ENCODE assay signal across 9 mouse cellular contexts in the genomic region with DNA sequence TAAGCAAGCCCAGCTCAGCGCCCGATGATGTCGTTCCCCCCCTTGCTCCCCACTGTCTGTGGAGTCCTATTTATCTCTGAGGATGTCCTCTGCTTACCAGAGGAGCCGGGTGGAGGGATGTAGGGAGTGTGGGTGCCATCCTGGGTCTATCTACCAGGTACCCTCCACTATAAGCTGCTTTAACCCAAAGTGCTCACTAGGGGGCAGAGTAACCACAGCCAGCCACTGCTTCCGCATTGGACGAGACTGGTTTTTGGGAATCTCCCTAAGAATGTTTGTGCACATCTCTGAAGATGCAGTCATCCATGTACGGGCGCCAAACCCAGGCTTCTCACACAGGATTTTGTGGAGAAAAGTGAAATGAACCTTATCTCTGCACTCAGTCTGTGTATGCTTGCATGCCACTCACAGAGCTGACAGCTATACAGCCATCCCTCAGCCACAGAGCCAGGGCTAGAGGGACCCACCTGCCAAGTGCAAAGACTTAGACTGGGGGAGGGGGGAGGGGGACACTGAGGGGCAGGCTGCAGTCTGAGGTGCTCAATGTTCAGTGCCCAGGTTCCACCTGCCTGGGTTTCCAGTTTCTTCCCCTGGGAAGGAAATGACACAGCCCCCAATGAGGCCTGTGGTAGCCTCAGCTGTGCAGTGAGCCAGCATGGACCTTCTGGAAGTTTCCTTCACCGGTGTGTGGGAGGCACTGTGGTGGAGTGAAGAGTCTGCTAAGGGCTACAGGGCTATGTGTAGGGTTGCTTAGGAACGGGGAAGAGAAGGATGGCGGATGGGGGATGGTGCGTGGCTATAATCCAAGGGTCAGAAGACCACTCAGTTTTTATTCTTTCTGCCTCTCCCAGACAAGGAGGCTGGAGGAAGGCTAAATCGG. TPM values are rescaled to one million over a fixed set of nuclear protein-coding genes. Genes with fewer than 3 reads are reported as not detected.
DNase-seq lines count a peak whose midpoint lies in the region; ATAC-seq and TF ChIP-seq lines count a peak whose summit lies in the region.
"Had no signal": no experiment of that assay in that cellular context is flagged by ENCODE, and none has a peak within 500 bp of the region (broad histone marks: within the 10 kb centered on the region; RNA-seq: fewer than 3 reads in every experiment).

No protein-coding gene starts in this region.

- 54% methylated on average over 13 of the region's 13 CpGs for WGBS in heart, embryonic 11.5 days (ENCODE audit: insufficient replicate concordance)
- 54% methylated on average over 13 of the region's 13 CpGs for WGBS in forebrain, embryonic 11.5 days
- 58% methylated on average over 13 of the region's 13 CpGs for WGBS in hindbrain, embryonic 11.5 days
- 45% methylated on average over 13 of the region's 13 CpGs for WGBS in small intestine, adult 2 months

- DNase-seq in heart, adult 18-20 months, result peak; percentile 58 to 70
- DNase-seq in brain, adult 2 months (ENCODE audit: low read depth, low spot score), result peak; percentile 87
- DNase-seq in forebrain, embryonic 11.5 days (ENCODE audit: low spot score), result peak; percentile 68
- peak; percentile 75 for DNase-seq in hindbrain, embryonic 11.5 days (ENCODE audit: low spot score)
- DNase-seq in layer of hippocampus, postnatal 10 days (ENCODE audit: low spot score in 2 of 2), result peak; percentile 73 to 78

- H3K4me1 ChIP-seq in heart, embryonic 11.5 days (ENCODE audit: control insufficient read depth, insufficient read depth, low read length), result peaks cover 3% of the 10 kb centered on the region; the same call in 1 of the 2 replicates
- peaks cover 5% of the 10 kb centered on the region; the same call in 1 of the 2 replicates for H3K4me1 ChIP-seq in forebrain, embryonic 11.5 days (replicated peaks; ENCODE audit: control insufficient read depth, insufficient read depth, low read length)
- H3K4me1 ChIP-seq in hindbrain, embryonic 11.5 days (replicated peaks; ENCODE audit: control insufficient read depth, insufficient read depth, low read length), result no peaks in the 10 kb centered on the region
- H3K4me1 ChIP-seq in small intestine, adult 2 months (ENCODE audit: control insufficient read depth, insufficient read depth, insufficient read length, low read length), result peaks cover 5% of the 10 kb centered on the region
- H3K4me1 ChIP-seq: liver, embryonic 15.5 days had no signal

- no peak overlapping the region for H3K4me3 ChIP-seq in heart, embryonic 11.5 days (ENCODE audit: low read depth, low read length)
- H3K4me3 ChIP-seq in forebrain, embryonic 11.5 days (ENCODE audit: low read depth, low read length), result no peak overlapping the region
- no peak overlapping the region for H3K4me3 ChIP-seq in hindbrain, embryonic 11.5 days (ENCODE audit: low read depth, low read length)
- H3K4me3 ChIP-seq in small intestine, adult 2 months (ENCODE audit: low read depth, low read length), result no peak overlapping the region
- H3K4me3 ChIP-seq: liver, embryonic 15.5 days had no signal

- no peak for ATAC-seq in heart, embryonic 11.5 days (replicated peaks; ENCODE audit: insufficient number of reproducible peaks, low FRiP score, low TSS enrichment)
- peak; percentile 39; the same call in 1 of the 2 replicates for ATAC-seq in forebrain, embryonic 11.5 days (replicated peaks; ENCODE audit: low FRiP score)
- ATAC-seq in hindbrain, embryonic 11.5 days (ENCODE audit: low FRiP score), result peak; percentile 33; the same call in 1 of the 2 replicates
- peak; percentile 79 for ATAC-seq in megakaryocyte progenitor cell, adult 5-6 weeks (replicated peaks; ENCODE audit: poor library complexity)

- no peak overlapping the region for H3K4me2 ChIP-seq in heart, embryonic 11.5 days
- no peak overlapping the region for H3K4me2 ChIP-seq in forebrain, embryonic 11.5 days (ENCODE audit: low read depth, low read length, severe bottlenecking)
- H3K4me2 ChIP-seq in hindbrain, embryonic 11.5 days (replicated peaks; ENCODE audit: low read depth, low read length), result no peak overlapping the region
- H3K4me2 ChIP-seq: liver, embryonic 15.5 days had no signal

- H3K36me3 ChIP-seq in heart, embryonic 11.5 days (ENCODE audit: control insufficient read depth, insufficient read depth, low read length), result no peaks in the 10 kb centered on the region
- no peaks in the 10 kb centered on the region for H3K36me3 ChIP-seq in forebrain, embryonic 11.5 days (ENCODE audit: control insufficient read depth, insufficient read depth, low read length)
- no peaks in the 10 kb centered on the region for H3K36me3 ChIP-seq in hindbrain, embryonic 11.5 days (ENCODE audit: control insufficient read depth, insufficient read depth, low read length)
- H3K36me3 ChIP-seq in small intestine, adult 2 months (ENCODE audit: control insufficient read depth, insufficient read depth, low read length), result no peaks in the 10 kb centered on the region
- H3K36me3 ChIP-seq: liver, embryonic 15.5 days had no signal

- no peak for TF ChIP-seq POLR2A in small intestine, adult 2 months (IDR thresholded peaks at IDR 0.05; ENCODE audit: low read depth, low read length)

- no peak overlapping the region for H3K27ac ChIP-seq in heart, embryonic 11.5 days (ENCODE audit: low read depth, low read length)
- no peak overlapping the region for H3K27ac ChIP-seq in forebrain, embryonic 11.5 days (ENCODE audit: low read depth, low read length)
- no peak overlapping the region for H3K27ac ChIP-seq in hindbrain, embryonic 11.5 days (ENCODE audit: low read depth, low read length)
- no peak overlapping the region for H3K27ac ChIP-seq in small intestine, adult 2 months (ENCODE audit: insufficient read depth, low read depth, low read length)
- H3K27ac ChIP-seq: liver, embryonic 15.5 days had no signal

- H3K9ac ChIP-seq in heart, embryonic 11.5 days (ENCODE audit: low read depth, low read length), result no peak overlapping the region
- no peak overlapping the region for H3K9ac ChIP-seq in forebrain, embryonic 11.5 days (ENCODE audit: low read length)
- no peak overlapping the region for H3K9ac ChIP-seq in hindbrain, embryonic 11.5 days (ENCODE audit: low read depth, low read length)
- H3K9ac ChIP-seq: liver, embryonic 15.5 days had no signal

- H3K9me3 ChIP-seq in heart, embryonic 11.5 days (replicated peaks; ENCODE audit: control insufficient read depth, low read length), result no peaks in the 10 kb centered on the region
- H3K9me3 ChIP-seq in forebrain, embryonic 11.5 days (ENCODE audit: control insufficient read depth, low read length), result no peaks in the 10 kb centered on the region
- no peaks in the 10 kb centered on the region for H3K9me3 ChIP-seq in hindbrain, embryonic 11.5 days (ENCODE audit: control insufficient read depth, low read length)
- H3K9me3 ChIP-seq: liver, embryonic 15.5 days had no signal

- TF ChIP-seq CTCF in small intestine, adult 2 months (IDR thresholded peaks at IDR 0.05; ENCODE audit: extremely low read depth, insufficient read length, insufficient replicate concordance, low read depth, low read length), result peak; percentile 83; the same call in 1 of the 2 replicates

- H3K27me3 ChIP-seq in heart, embryonic 11.5 days (ENCODE audit: control insufficient read depth, insufficient read depth, low read length), result no peaks in the 10 kb centered on the region; the same call in 1 of the 2 replicates
- no peaks in the 10 kb centered on the region for H3K27me3 ChIP-seq in forebrain, embryonic 11.5 days (ENCODE audit: control insufficient read depth, insufficient read depth, low read length)
- no peaks in the 10 kb centered on the region for H3K27me3 ChIP-seq in hindbrain, embryonic 11.5 days (ENCODE audit: control insufficient read depth, insufficient read depth, low read length)
- H3K27me3 ChIP-seq in small intestine, adult 2 months (ENCODE audit: control insufficient read depth, insufficient read depth, low read length), result no peaks in the 10 kb centered on the region

RNA-seq across cellular contexts. Expression of gene Mcf2l, which starts 23.1 kb away (rescaled TPM):
- total RNA-seq in heart, adult 18-20 months (2021), result 10 to 100 TPM; 75.1 to 93.4 TPM
- 8.8 and 11.3 TPM in 2 replicates for polyA plus RNA-seq in heart, embryonic 11.5 days (2014; fragmentation: Nextera tagmentation; extraction: Ambion mirVana)
- polyA plus RNA-seq in forebrain, embryonic 11.5 days (2014; fragmentation: Nextera tagmentation; extraction: Ambion mirVana), result 55.5 and 63.8 TPM in 2 replicates
- polyA plus RNA-seq in hindbrain, embryonic 11.5 days (2014; fragmentation: Nextera tagmentation; extraction: Ambion mirVana), result 51.0 and 54.4 TPM in 2 replicates
- total RNA-seq in layer of hippocampus, postnatal 10 days (2021), result 100 to 1,000 TPM; 269 to 278 TPM
- total RNA-seq in megakaryocyte progenitor cell, adult 5-6 weeks (2015), result 7.6 and 8.8 TPM in 2 replicates
- 19.9 and 20.2 TPM in 2 replicates for total RNA-seq in megakaryocyte progenitor cell, adult 5-6 weeks (2017)
- polyA plus RNA-seq in small intestine, adult 2 months (2012; rRNA removed), result 6.3 and 11.2 TPM in 2 replicates
